Mouse (Mus musculus) adrenal gland (tissue): ENCODE results near the gene Lkaaear1.

ENCODE experiments used
- intact Hi-C: fragments of 180-260 bp; cut with DNase I; formaldehyde crosslinking; loops from one replicate; pipeline ENCODE4 v1.15.1; 2025

Gene Lkaaear1

GRCm38 (mm10) chr2:181684713-181685112 is 13.5 kb downstream of the Lkaaear1 start:
- intact Hi-C loops, result no loop called here

DNA sequence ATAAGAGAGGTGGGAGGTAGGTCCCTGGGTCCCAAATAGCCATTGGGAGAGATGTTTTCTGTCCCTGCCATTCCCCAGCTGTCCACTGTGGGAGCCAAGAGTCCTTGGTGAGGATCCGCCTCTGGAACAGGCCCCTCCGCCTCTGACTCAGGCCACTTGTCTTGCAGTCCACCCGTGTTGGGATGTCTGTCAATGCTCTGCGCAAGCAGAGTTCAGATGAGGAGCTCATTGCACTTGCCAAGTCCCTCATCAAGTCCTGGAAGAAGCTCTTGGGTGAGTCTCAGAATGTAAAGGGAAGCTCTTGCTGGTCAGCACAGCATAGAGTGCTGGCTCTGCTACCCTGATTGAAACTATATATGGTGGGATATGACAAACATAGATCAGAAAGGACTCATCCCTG is 14.9 kb downstream of the Lkaaear1 start:
- intact Hi-C loops, result no loop called here

DNA sequence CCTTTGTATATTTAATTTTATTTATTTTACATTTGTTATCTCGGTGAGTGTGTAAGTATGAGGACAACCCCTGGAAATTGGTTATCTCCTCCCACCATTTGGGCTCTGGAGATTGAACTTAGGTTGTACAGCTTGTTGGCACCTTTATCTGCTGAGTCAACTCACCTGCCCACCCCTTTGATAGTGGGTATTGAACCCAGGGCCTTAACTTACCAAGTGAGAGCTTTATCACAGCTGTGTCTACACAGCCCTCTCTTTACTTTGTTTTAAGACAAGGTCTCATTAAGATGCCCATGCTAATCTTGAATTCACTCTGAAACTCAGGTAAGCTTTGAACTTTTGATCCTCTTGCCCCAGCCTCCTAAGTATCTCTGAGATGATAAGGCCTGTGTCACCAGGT is 16.3 kb downstream of the Lkaaear1 start:
- intact Hi-C loops, result no loop called here

DNA sequence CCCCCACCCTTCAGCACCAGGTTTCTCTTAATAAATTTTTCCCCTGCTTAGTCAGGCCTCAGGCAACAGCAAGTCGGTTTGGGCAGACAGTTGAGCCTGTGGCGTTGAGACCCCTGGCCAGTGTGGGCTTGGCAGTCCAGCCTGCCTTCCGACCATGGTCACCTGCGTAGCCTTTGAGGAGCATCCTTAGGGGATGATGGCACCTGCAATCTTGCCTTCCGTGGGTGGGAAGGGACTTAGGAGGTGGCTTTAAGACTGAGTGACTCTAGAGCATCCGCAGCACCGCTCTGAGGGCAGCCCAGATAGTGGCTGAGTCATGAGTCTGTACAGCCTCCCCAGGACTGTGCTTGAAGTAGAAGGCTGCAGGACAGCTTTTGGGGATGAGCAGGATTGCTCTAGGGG is 17.5 kb downstream of the Lkaaear1 start:
- intact Hi-C loops, result no loop called here

GRCm38 (mm10) chr2:181679951-181680715 is 18.1 kb downstream of the Lkaaear1 start, which contains the start of gene Tcea2:
Tcea2 (plus strand) TSS chr2:181680310.
- intact Hi-C loops, result loop anchor here (2.0 to 5.0 kb wide), 2 partner anchors 21 to 38 kb away; no protein-coding TSS in a partner anchor

GRCm38 (mm10) chr2:181678780-181679179 is 19.5 kb downstream of the Lkaaear1 start:
- intact Hi-C loops, result loop anchor here (2.0 to 5.0 kb wide), 2 partner anchors 20 to 36 kb away; no protein-coding TSS in a partner anchor

- intact Hi-C loops, result loop anchor here (2.0 to 5.0 kb wide), 2 partner anchors 19 to 35 kb away; no protein-coding TSS in a partner anchor
Measured at GRCm38 (mm10) chr2:181677755-181678098, 20.5 kb downstream of the Lkaaear1 start.

DNA sequence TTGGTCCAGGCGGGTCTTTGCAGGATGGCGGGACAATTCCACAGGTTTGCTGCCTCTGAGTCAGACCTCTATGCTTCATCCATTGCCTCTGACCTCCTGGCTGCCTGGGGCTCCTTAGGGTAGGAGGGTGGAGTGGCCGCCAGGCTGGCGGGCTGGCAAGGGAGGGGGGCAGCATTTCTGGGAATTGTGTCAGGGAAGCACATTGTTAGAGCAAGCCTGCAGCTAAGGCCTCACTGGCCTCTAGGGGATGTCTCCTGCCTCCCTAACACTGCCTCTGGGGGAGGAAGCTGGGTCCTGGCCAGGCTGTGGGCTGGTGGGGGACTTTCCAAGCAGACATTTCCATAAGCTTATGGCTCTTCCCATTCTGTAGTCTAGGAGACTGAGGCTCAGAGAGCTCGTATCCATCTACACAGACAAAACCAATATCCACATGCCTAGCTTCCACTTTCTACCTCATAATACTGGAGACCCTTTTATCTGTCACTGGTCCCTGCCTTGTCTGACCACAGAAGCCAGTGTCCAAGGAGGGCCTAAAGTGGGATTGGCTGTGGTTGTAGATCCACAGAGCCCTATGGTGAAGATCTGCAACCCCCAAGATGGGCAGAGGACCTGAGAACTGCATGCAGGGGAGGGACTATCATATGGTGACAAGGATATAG is 21.0 kb downstream of the Lkaaear1 start:
- intact Hi-C loops, result loop anchor here (5.0 kb wide), 1 partner anchor 35 kb away; no protein-coding TSS in a partner anchor

DNA sequence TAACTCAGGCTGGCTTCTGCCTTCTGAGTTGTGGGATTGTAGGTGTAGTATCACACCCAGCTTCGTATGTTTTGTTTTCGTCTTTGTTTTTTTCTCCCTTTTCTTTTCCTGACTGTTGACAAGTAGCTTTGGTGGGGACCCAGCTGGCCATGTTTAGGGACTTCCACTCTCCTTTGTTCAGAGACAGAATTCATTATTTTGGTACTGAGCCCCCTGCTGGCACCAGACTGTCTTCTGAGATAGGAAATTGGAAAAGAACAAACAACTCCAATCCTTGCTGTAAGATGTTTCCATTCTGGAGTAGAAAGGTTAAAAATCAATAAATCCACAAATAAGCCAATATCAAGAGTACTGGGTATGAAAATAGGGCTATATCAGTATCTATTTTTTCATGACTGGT is 21.8 kb downstream of the Lkaaear1 start:
- intact Hi-C loops, result loop anchor here (5.0 kb wide), 1 partner anchor 34 kb away; no protein-coding TSS in a partner anchor

DNA sequence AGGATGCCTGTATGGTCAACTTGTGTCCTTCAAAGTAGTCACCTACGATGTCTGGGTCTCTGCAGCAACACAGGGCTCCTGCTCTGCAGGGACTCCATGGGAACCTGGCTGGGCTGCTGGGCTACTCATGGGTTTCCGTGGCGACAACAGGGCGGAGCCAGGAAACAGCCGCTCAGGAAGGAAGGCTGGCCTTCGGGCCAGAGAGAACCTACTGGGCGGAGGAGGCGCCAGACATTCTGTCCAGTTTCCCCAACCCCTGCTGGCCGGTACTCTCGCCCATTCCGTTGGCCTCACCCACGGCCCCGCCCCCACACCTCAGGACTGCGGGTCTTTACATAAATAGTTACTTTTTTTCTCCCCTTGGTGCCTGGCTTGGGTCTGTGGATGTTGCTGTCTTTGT is 22.8 kb downstream of the Lkaaear1 start:
- intact Hi-C loops, result loop anchor here (5.0 kb wide), 1 partner anchor 33 kb away; no protein-coding TSS in a partner anchor

DNA sequence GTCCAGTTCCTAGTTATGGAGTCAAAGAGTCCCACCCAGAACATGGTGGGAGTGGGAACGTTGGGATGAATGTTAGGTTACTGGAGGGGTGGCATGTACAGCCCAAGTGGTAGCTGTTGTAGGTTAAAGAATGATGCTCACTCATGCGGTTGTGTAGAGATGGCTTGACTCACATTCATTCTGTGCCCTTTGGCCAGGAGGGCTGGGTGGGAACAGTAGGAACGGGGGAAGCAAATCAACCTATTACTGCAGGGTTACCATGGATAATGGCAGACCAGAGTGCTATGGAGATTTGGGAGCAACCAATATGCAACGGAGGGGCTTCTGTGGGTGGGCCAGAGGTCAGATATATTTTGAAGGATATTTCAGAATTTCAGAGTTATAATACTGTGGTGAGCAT is 23.3 kb downstream of the Lkaaear1 start:
- intact Hi-C loops, result loop anchor here (5.0 kb wide), 1 partner anchor 33 kb away; no protein-coding TSS in a partner anchor

- intact Hi-C loops, result no loop called here
Measured at GRCm38 (mm10) chr2:181673501-181673900, 24.7 kb downstream of the Lkaaear1 start.

DNA sequence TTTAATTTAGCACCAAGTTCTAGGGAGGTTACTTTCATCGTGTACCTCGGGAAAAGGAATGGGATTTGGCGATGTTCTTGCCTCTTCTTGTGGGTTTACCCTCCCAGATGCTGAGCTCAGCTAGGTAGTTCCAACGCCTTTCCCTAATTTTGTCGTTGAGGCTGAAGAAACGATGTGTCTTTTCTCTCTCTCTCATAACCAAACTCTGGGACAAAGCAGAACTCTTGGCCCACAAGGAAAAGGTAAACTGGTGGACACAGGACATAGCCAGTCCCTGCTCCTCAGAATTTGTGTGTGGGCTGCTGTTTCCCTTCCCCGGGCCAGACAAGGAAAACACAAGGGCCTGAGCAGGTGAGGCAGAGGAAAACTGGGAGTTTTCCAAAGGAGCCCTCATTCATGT is 26.3 kb downstream of the Lkaaear1 start:
- intact Hi-C loops, result no loop called here

GRCm38 (mm10) chr2:181671326-181671725 is 26.9 kb downstream of the Lkaaear1 start, which contains the start of gene Sox18:
Sox18 (minus strand) TSS chr2:181671640.
- intact Hi-C loops, result no loop called here

- intact Hi-C loops, result no loop called here
Measured at GRCm38 (mm10) chr2:181670913-181671311, 27.3 kb downstream of the Lkaaear1 start.

GRCm38 (mm10) chr2:181670285-181670912 is 27.8 kb downstream of the Lkaaear1 start:
- intact Hi-C loops, result no loop called here

GRCm38 (mm10) chr2:181663298-181663630 is 35.0 kb downstream of the Lkaaear1 start:
- intact Hi-C loops, result no loop called here

DNA sequence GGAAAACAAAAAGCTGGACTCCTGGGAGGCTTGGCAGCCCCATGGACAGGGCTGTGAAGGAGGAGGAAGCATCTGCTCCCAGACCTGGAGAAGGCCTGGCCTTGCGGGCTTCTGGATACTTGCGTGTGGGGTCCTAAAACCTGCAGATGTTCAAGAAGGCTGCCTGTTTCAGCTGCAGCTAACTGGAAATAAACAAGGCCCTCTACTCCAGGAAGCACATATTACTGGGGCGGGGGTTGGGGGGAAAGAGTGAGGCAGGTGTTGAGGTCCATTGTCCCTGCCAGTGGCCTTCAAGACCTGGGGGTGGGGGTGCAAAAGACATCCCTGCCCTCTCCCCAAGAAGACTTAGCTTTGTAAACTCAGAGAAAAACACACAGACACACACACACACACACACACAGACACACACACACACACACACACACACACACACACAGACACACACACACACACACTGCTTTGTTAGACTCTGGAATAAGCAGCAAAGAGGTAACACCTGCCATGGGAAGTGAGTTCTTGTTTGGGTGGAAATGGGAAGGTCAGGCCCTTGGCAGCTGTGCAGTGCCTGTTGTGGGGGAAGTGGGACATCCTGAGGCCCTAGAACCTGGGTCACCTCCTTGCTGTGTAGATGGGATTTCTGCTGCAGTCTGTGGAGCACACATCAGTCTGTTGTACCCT is 35.5 kb downstream of the Lkaaear1 start:
- intact Hi-C loops, result no loop called here

DNA sequence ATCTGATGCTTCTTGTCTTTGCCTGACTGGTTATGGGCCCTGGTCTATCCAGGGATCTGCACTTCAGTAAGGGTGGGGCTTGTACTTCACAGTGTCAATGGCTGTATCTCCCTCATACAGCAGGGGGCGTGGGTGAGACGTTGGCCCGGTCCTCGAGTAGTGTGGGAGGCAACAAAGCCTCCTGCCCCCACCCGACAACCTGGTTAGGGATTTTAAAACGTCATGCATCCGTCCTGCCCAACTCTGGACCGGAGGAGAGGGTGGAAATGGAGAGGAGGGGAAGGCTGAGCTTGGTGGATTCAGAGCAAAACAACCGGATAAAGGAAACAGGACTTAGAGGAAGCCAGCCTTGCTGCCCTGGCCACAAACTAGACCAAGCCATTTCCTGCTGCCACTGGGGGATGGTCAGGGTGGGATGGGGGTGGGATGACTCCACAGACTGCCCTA is 38.6 kb downstream of the Lkaaear1 start:
- intact Hi-C loops, result loop anchor here (2.0 kb wide), 1 partner anchor 19 kb away; no protein-coding TSS in a partner anchor

DNA sequence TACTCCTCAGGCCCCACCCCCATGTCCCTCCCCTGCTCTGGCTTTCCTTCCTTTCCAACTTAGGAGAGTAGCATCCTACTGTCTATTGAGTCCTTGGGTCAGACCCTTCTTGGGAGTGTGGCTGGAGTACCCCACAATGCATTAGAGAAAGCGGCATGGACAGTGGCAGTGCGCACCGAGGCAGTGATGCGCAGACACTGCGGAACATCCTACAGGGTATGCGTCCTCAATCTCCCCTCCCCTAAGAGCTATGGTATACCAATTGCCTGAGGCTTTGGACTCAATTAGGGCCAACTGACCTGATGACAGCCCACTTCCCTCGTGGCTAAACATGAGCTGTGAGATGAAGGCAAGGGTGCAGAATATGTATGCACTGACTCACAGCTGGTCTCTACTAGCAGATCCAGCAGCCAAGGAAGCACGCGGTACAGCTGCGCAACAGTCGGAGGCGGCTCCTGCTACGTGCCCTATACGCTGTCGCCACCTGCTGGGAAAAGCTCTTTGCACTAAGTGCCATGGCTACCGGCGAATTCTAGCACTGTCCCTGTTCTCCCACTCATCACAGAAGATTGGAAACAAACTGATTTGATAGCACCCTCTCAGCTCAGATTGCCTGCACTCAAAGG is 39.2 kb downstream of the Lkaaear1 start:
- intact Hi-C loops, result loop anchor here (2.0 kb wide), 1 partner anchor 20 kb away; no protein-coding TSS in a partner anchor

DNA sequence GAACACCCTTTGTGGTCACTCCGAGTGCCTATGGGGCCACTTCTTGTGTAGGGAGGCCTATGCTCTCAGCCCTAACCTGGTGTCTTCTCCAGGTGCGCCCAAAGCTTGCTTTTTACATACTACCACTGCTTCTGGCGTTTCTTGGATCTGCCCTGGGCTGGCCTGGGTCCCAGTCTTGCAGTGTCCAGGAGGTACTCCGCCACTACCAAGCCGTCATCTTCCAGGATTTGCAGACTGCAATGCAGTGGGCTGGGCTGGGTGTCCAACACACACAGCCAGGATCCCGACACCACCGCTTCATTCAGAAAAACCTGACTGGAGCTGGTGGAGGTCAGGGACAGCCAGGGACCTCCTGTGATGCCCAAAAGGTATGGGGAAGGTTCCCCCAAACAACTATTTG is 39.7 kb downstream of the Lkaaear1 start:
- intact Hi-C loops, result loop anchor here (2.0 kb wide), 1 partner anchor 20 kb away; no protein-coding TSS in a partner anchor
